Mouse (Mus musculus): Measurements from ENCODE around the gene Ptgs1.

- TF ChIP-seq CTCF (IDR thresholded peaks at IDR 0.05) (no peak), EP300 (IDR thresholded peaks at IDR 0.05) (no peak)
Observed at GRCm38 (mm10) chr2:36191098-36191941, 38.9 kb upstream of the Ptgs1 start.
